Mouse (Mus musculus) induced T-regulatory cell, adult 2 months (primary cell): ENCODE measurements around the gene Ddx46.
A peak's percentile ranks its signal among the peaks of the same experiment; 100 is the strongest.

ENCODE experiments used
- DNase-seq: peaks from one replicate; pipeline ENCODE4 v3.0.0-alpha.2; 2012; ENCODE audit warnings: low read depth

Ddx46 gene

GRCm38 (mm10) chr13:55726598-55727119 lies 91.8 kb downstream of the Ddx46 start:
- no peak for DNase-seq

- DNase-seq = peak; percentile 88
Measured at GRCm38 (mm10) chr13:55727120-55727838, 92.5 kb downstream of the Ddx46 start, which contains the start of gene Pcbd2. Pcbd2 (plus strand) TSS chr13:55727368.

DNA sequence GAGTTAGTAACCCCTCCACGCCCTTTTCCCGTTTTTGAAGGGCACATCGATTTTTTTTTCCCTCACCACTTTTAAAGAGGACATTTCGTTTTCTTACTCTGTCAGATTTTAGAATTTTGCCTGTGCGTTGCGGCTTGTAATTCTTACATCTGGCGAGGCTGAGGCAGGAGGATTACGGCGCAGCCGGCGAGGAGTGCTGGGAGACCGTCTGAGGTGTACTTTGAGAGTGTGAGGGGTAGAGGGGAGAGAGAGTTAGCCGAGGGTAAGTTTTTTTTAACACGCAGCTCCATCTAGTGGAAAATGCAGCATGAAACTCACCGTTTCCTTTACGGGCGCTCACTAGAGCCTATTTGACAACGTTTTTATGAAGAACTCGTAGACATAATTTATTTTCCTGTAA lies 93.0 kb downstream of the Ddx46 start:
- peak; percentile 89 for DNase-seq

GRCm38 (mm10) chr13:55730716-55731115 lies 95.9 kb downstream of the Ddx46 start:
- DNase-seq = no peak
